Mouse (Mus musculus): ENCODE measurements at regions not wholly inside any gene's neighbourhood (a gene's known extent, or its start where the extent isn't known, plus 50 kb on each side); places are given as distances from the start of the nearest gene placed in this dataset.

DNA sequence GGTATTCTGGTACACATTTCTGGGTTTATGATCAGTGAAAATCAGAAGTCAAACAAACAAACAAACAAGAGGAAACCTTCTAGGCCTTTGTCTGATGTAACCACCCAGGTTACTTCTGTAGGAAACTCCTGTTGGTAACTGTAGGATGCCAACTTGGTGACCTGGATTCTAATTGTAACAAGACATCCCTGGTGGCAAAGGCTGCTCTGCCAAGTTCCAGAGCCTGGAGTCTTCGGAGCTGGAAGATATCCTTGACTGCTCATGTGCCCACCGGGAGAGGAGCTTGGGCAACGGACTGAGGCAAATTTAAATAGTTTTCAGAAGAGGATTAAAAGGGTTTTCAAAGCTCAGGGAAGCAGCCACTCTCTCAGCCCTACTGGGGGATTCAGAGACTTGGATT is 256.0 kb upstream of the Cnr1 start:
- TF ChIP-seq ZNF384 (IDR thresholded peaks at IDR 0.05; ENCODE audit: low read depth, low read length) (no peak), JUN (IDR thresholded peaks at IDR 0.05; ENCODE audit: insufficient read depth, low read depth, low read length) (no peak), EP300 (IDR thresholded peaks at IDR 0.05; ENCODE audit: low read length) (no peak), POLR2A (IDR thresholded peaks at IDR 0.05; ENCODE audit: low read depth, low read length) (no peak), ELF1 (IDR thresholded peaks at IDR 0.05; ENCODE audit: low read depth, low read length) (no peak), CTCF (conservative IDR thresholded peaks at IDR 0.05 in 1 of 2, IDR thresholded peaks at IDR 0.05 in 1 of 2; ENCODE audit: low read depth in 2 of 2, low read length in 2 of 2) (no peak), ZC3H11A (IDR thresholded peaks at IDR 0.05; ENCODE audit: low read depth, low read length) (no peak), ETS1 (conservative IDR thresholded peaks at IDR 0.05; ENCODE audit: low read depth, low read length) (no peak)
